Mouse (Mus musculus) forebrain, embryonic 10.5 days (tissue): ENCODE measurements around the gene Ube2l6. TPM values are rescaled to one million over a fixed set of nuclear protein-coding genes. Genes with fewer than 3 reads are reported as not detected.
A peak's percentile ranks its signal among the peaks of the same experiment; 100 is the strongest.

Experiments used
- DNase-seq: peaks from one replicate; pipeline ENCODE4 v3.0.0-alpha.2; 2017; ENCODE audit warnings: low spot score; ENCODE audit errors: extremely low spot score
- H3K27ac ChIP-seq: fragments of 300-500 bp; sonication (generic); 2 replicates; pipeline ENCODE4 v1.5.1; 2016; ENCODE audit warnings: mild to moderate bottlenecking
- H3K27me3 ChIP-seq: fragments of 300-500 bp; sonication (generic); 2 replicates; pipeline ENCODE4 v1.6.1; 2016; ENCODE audit warnings: mild to moderate bottlenecking; ENCODE audit not compliant: poor library complexity, severe bottlenecking
- H3K36me3 ChIP-seq: fragments of 300-500 bp; sonication (generic); replicated peaks from 2 replicates; pipeline ENCODE4 v1.6.1; 2016; ENCODE audit warnings: mild to moderate bottlenecking, moderate library complexity
- H3K4me1 ChIP-seq: fragments of 300-500 bp; sonication (generic); 2 replicates; pipeline ENCODE4 v1.6.1; 2016
- H3K4me3 ChIP-seq: fragments of 300-500 bp; sonication (generic); 2 replicates; pipeline ENCODE4 v1.5.1; 2016; ENCODE audit warnings: mild to moderate bottlenecking, moderate library complexity
- H3K9me3 ChIP-seq: fragments of 300-500 bp; sonication (generic); 2 replicates; pipeline ENCODE4 v1.6.1; 2016; ENCODE audit warnings: mild to moderate bottlenecking, moderate library complexity
- WGBS: fragments of 180-500 bp; shearing (Covaris S2); methylation state at CpG from one replicate; pipeline ENCODE4 v1.1.7; 2016; 5-methylcytosine and 5-hydroxymethylcytosine counted together
- polyA plus RNA-seq: library from polyadenylated mRNA; unstranded; fragments of >200 nt; fragmentation: Nextera tagmentation; extraction: Ambion mirVana; gene quantifications from 2 replicates; pipeline ENCODE4 v1.2.1, GENCODE M21; 2016

Ube2l6 gene
- 28.8 and 33.1 TPM in 2 replicates for polyA plus RNA-seq

DNA sequence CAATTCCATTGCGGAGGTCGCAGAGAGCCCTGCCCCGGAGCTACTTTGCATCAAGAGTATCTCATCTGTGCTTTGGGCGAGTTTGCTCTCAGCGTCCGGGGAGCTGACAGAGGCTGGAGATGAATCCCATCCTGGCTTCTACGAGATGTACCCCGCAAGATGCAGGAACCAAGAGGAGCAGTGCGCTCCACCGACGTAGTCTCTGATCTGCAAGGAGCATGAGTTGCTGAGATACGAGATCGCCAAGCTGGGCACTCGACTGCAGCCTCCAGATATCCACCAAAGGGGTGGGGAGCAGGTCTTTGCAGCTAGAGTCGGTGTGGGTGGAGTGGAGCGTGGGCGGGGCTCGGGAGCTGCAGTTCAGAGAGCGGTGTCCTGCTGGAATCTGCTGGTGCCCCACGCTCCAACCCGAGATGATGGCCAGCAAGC is at the start of gene Ube2l6:
Gene Ube2l6 (plus strand): TSS at position 336 of the 429 bp plus-strand sequence.
- Histone ChIP-seq H3K9me3 (peaks cover 18% of the 10 kb centered on the region), H3K4me1 (peaks cover 20% of the 10 kb centered on the region), H3K36me3 (no peaks in the 10 kb centered on the region), H3K27ac (peak within 1 kb of the TSS; percentile 84), H3K4me3 (peak within 1 kb of the TSS; percentile 67), H3K27me3 (no peaks in the 10 kb centered on the region)
- under 1% methylated on average over 21 of the region's 21 CpGs for WGBS
- peak; percentile 71 for DNase-seq

- DNase-seq: no peak
- WGBS: 88% methylated on average over 6 of the region's 6 CpGs
- H3K27me3 ChIP-seq: no peaks in the 10 kb centered on the region
- H3K27ac ChIP-seq: no peak overlapping the region
- H3K9me3 ChIP-seq: no peaks in the 10 kb centered on the region
- no peak overlapping the region for H3K4me3 ChIP-seq
- peaks cover 4% of the 10 kb centered on the region for H3K4me1 ChIP-seq
- H3K36me3 ChIP-seq: no peaks in the 10 kb centered on the region
These were observed 48.5 kb upstream of the Ube2l6 start for GRCm38 (mm10) chr2:84750115-84750514.

- no peaks in the 10 kb centered on the region for H3K9me3 ChIP-seq
- WGBS: 93% methylated on average over 5 of the region's 5 CpGs
These were observed 42.4 kb upstream of the Ube2l6 start for GRCm38 (mm10) chr2:84756245-84756644.

DNA sequence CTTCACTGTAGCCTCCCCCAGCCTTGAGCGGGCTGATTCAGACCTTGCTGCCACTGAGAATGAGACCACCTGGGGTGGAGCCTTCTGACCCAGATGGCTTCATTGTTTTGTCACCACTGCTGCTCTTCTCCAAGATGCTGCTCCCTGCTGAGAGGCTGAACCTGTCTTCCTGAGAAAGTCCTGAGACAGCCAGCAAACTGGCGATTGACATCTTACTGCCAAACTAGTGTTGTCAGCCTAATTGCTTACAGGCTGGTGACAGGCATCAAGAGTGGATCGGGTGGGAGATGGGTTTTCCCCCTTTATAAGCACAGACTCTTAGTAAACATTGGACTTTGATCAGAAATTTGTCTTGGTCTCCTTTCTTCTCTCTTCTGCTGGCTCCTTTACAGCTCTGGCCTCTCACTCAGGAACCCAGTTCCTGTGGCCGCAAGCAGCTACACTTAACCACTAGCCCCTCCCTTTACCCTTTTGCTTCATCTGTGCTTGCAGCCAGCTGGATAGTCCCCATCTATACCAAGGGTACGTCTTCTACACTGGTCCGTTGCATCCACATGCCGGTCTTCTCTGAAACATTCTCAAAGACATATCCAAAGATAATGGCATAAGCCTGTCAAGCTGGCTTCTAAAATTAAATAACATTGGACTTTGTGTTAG is 41.5 kb upstream of the Ube2l6 start:
- no peaks in the 10 kb centered on the region for H3K27me3 ChIP-seq
- no peak overlapping the region for H3K4me3 ChIP-seq
- no peaks in the 10 kb centered on the region for H3K9me3 ChIP-seq
- peaks cover 10% of the 10 kb centered on the region for H3K4me1 ChIP-seq
- DNase-seq: no peak
- H3K36me3 ChIP-seq: no peaks in the 10 kb centered on the region
- 64% methylated on average over 7 of the region's 7 CpGs for WGBS
- H3K27ac ChIP-seq: no peak overlapping the region

More at GRCm38 (mm10) chr2:84756245-84756644, 42.4 kb upstream of the Ube2l6 start:
- no peak overlapping the region for H3K4me3 ChIP-seq
- DNase-seq: no peak
- no peak overlapping the region for H3K27ac ChIP-seq
- no peaks in the 10 kb centered on the region for H3K36me3 ChIP-seq
- H3K4me1 ChIP-seq: peaks cover 8% of the 10 kb centered on the region; the same call in 1 of the 2 replicates
- H3K27me3 ChIP-seq: no peaks in the 10 kb centered on the region

DNA sequence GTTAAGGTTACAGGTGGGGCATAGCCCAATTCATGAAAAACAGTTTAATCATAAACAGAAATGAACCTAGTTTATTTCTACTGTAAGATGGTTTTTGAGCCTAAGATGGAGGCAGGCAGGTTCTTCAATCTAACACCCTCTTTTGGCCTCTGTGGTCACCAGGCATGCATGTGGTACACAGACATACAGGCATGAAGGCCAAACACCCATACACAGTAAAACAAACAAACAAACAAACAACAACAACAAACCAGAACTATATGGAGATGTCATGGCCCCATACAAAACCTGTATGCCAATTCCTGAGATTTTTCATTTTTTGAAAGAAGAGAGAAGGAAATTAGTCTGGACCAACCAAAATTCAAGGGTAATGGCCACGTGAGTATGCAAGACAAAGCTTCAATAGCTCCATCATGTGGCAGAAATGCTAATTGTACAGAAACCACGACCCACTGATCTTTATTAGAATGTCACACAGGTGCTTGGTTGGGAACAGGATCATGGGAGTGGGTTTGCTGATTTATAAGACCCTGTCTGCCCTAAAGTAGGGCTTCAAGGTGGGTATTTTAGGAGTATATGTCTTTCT is 40.0 kb upstream of the Ube2l6 start:
- peak; percentile 30 for DNase-seq
- H3K4me1 ChIP-seq: peaks cover 18% of the 10 kb centered on the region
- H3K27me3 ChIP-seq: no peaks in the 10 kb centered on the region

DNA sequence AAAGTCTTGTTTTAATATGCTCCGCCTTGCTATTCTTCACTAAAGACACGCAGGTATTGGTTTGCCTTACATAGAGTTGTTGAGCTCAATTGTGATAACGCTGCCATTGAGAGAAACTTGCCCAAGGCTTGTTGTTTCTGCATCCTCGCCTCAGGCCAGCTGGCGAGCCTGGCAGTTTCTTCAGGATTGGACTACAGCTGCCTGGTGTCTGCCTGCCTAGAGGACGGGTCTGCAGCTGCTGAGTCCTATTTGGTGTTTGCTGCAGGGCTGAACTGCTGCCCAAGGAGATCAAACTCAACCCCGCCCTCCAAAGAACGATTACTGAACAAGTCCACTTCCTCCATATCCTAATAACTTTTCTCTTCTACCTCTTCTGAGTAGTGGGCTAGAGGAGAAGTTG is 37.9 kb upstream of the Ube2l6 start:
- DNase-seq: no peak
- H3K36me3 ChIP-seq: peaks cover 6% of the 10 kb centered on the region
- H3K4me3 ChIP-seq: no peak overlapping the region
- no peak overlapping the region for H3K27ac ChIP-seq
- no peaks in the 10 kb centered on the region for H3K27me3 ChIP-seq
- H3K9me3 ChIP-seq: no peaks in the 10 kb centered on the region
- H3K4me1 ChIP-seq: peaks cover 18% of the 10 kb centered on the region
- 78% methylated on average over 8 of the region's 8 CpGs for WGBS

More for the DNA sequence above, 40.0 kb upstream of the Ube2l6 start:
- H3K4me3 ChIP-seq: no peak overlapping the region
- no peak overlapping the region for H3K27ac ChIP-seq
- no peaks in the 10 kb centered on the region for H3K9me3 ChIP-seq
- H3K36me3 ChIP-seq: no peaks in the 10 kb centered on the region
- 5% methylated on average over 2 of the region's 2 CpGs for WGBS

DNA sequence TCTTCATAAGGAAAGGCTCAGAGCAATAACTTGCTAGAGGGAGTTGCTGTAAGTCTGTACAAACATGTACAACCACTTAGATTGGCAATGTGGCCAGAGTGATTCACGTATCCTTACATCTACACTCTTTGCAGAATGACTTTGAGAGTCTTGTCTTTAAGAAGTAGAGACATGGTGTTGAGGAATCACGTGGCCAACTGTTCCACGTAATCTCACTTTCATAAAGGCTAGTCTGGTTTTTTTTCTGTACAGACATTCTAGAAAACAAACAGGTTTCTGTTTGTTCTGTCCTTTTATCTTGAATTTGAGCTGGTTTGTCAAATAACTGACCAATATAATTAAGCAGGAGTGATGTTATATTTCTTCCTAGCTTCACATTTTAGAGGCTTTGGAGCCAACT is 37.3 kb upstream of the Ube2l6 start:
- Histone ChIP-seq H3K4me1 (peaks cover 18% of the 10 kb centered on the region), H3K9me3 (no peaks in the 10 kb centered on the region), H3K27me3 (no peaks in the 10 kb centered on the region), H3K36me3 (peaks cover 6% of the 10 kb centered on the region), H3K4me3 (no peak overlapping the region), H3K27ac (no peak overlapping the region)
- WGBS: 87% methylated on average over 3 of the region's 3 CpGs
- no peak for DNase-seq

- Histone ChIP-seq H3K36me3 (peaks cover 6% of the 10 kb centered on the region), H3K4me1 (peaks cover 16% of the 10 kb centered on the region), H3K4me3 (no peak overlapping the region), H3K27ac (no peak overlapping the region), H3K27me3 (no peaks in the 10 kb centered on the region), H3K9me3 (no peaks in the 10 kb centered on the region)
- WGBS: 87% methylated on average over 1 of the region's 1 CpGs
- DNase-seq: no peak
These were observed 36.8 kb upstream of the Ube2l6 start for GRCm38 (mm10) chr2:84761840-84762239.

DNA sequence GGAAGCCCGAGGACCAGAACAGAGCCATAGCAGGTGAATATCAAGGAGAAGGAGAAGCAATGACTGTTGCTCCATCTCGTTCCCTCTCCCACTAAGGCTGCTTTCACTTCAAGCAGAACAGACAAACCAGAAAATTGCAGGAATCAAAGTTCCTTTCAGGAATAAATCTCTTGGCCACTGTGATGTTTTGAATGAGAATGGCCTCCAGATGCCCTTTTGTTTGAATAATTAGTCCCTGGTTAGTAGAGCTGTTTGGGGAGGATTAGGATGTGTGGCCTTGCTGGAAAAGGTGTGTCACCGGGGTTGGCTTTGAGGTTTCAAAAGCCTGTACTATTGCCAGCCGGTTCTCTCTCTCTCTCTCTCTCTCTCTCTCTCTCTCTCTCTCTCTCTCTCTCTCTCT is 36.3 kb upstream of the Ube2l6 start:
- DNase-seq: no peak
- Histone ChIP-seq H3K9me3 (no peaks in the 10 kb centered on the region), H3K27me3 (no peaks in the 10 kb centered on the region), H3K27ac (no peak overlapping the region), H3K36me3 (peaks cover 6% of the 10 kb centered on the region), H3K4me3 (no peak overlapping the region), H3K4me1 (peaks cover 12% of the 10 kb centered on the region)
- WGBS: 35% methylated on average over 3 of the region's 4 CpGs

DNA sequence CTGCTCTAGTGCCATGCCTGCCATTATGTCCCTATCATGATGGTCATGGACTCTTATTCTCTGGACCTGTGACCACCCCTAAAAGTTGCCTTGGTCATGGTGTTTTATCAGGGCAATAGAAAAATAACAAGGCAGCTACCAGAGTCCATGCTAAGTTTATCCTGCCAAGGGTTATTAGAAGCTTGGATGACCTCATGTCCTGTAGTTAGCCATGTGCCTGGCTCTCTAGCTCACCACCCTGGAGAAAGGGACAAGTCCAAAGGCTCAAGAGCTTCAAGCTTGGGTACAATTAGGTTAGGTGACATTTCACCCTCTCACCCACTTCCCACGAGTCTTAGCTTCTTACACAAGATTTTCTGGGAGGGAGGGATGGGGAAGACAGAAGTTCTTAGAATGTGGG is 35.8 kb upstream of the Ube2l6 start:
- no peak overlapping the region for H3K4me3 ChIP-seq
- no peaks in the 10 kb centered on the region for H3K9me3 ChIP-seq
- H3K4me1 ChIP-seq: peaks cover 10% of the 10 kb centered on the region
- H3K36me3 ChIP-seq: peaks cover 6% of the 10 kb centered on the region
- H3K27ac ChIP-seq: no peak overlapping the region
- WGBS: 57% methylated on average over 1 of the region's 1 CpGs
- no peaks in the 10 kb centered on the region for H3K27me3 ChIP-seq
- no peak for DNase-seq

DNA sequence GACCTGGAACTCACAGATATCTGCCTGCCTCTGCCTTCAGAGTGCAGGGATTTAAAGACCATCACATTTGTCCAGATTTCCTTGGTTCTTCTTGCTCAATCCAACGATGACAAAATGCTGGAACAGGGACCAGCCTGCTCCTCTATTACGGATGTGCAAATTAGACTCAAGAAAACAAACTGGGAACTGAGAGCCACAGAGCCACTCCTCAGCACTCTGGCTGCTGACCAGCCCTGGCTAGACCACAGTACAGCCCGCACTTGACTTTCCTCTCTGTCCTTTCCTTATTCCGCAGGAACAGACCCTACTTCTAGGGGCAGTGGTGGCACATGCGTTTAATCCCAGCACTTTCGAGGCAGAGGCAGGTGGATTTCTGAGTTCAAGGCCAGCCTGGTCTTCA is 28.1 kb upstream of the Ube2l6 start:
- no peak for DNase-seq
- H3K36me3 ChIP-seq: peaks cover 4% of the 10 kb centered on the region; the same call in 1 of the 2 replicates
- 87% methylated on average over 6 of the region's 6 CpGs for whole genome bisulfite sequencing
- H3K4me3 ChIP-seq: no peak overlapping the region
- H3K4me1 ChIP-seq: peaks cover 27% of the 10 kb centered on the region
- no peak overlapping the region for H3K27ac ChIP-seq
- H3K27me3 ChIP-seq: no peaks in the 10 kb centered on the region
- no peaks in the 10 kb centered on the region for H3K9me3 ChIP-seq

DNA sequence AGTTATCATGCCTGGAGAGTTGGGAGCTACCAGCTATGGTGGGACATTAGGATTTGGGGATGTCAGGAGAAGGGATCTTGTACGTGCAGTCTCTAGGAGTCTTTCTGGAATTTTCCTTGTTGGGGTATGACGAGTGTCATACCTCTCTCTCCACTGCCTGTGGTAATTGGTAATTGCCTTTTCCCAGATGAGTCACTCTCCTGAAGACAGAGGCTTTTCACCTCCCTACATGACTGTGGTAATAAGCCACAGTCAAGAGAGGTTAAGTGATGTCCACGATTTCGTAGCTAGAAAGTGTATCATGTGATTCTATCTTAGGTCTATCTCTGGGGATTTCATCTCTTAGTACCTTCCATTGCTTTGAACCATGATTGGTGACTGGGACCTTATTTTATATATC is 26.2 kb upstream of the Ube2l6 start:
- WGBS: 91% methylated on average over 4 of the region's 4 CpGs
- Histone ChIP-seq H3K27ac (no peak overlapping the region), H3K27me3 (no peaks in the 10 kb centered on the region), H3K9me3 (no peaks in the 10 kb centered on the region), H3K4me3 (no peak overlapping the region), H3K36me3 (0 out of 2 replicates have a peak, but pooled peaks cover 4% of the 10 kb centered on the region), H3K4me1 (peaks cover 33% of the 10 kb centered on the region)
- DNase-seq: no peak

DNA sequence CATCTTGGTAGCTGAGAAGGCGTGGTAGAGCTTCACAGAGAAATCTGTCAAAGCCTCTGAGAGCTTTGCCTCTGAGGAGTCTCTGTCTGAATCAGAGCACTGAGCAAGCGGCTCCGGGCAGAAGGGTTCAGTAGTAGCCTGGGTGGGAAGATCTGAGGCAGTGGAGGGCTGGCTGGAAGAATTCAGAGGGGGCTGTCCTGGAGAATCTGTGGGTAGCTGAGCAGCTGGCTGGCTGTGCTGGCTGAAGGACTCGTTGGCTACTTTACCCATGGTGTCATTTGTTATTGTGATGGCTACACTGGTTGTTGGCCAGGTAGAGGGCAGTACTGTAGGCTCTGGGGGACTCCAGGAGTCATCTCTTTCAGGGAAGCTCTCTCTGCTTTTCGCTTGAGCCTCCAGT is 25.4 kb upstream of the Ube2l6 start:
- H3K27me3 ChIP-seq: no peaks in the 10 kb centered on the region
- 86% methylated on average over 5 of the region's 5 CpGs for WGBS
- peak overlapping the region; percentile 89; the same call in 1 of the 2 replicates for H3K27ac ChIP-seq
- peaks cover 35% of the 10 kb centered on the region for H3K4me1 ChIP-seq
- no peak for DNase-seq
- H3K4me3 ChIP-seq: no peak overlapping the region; the same call in 1 of the 2 replicates
- no peaks in the 10 kb centered on the region for H3K9me3 ChIP-seq
- H3K36me3 ChIP-seq: 0 out of 2 replicates have a peak, but pooled peaks cover 4% of the 10 kb centered on the region
